Mouse (Mus musculus): ENCODE measurements around the gene Fam149b. TPM values are rescaled to one million over a fixed set of nuclear protein-coding genes. Genes with fewer than 3 reads are reported as not detected.

Fam149b gene
- polyA plus RNA-seq, 1 experiment from 2014 or later = 26.3 TPM

DNA sequence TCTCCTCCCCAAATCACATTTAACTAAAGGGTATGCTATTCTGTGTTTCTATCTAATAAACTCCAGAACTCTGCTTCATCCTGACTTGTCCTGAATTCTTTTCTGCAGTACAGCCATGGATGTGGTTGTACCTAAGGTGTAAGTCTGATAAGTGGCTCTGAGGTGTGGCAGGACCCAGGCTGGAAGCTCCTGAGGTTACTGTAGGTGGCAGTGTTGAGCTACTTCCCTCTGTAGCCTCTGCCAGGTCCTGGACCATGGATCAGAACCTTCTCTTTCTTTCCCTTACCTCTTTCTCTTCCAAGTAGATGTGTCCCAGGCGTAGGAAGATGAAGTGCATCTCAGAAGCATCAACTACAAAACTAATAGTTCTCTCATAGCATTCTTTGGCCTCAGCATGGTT, 52.1 kb downstream of the Fam149b start:
- 64% methylated on average over 1 of the region's 1 CpGs for WGBS
- no peak overlapping the region for H3K4me3 ChIP-seq (ENCODE audit: low read length)
- no peak overlapping the region for H3K27ac ChIP-seq (ENCODE audit: low read length)
- H3K4me1 ChIP-seq (ENCODE audit: control insufficient read depth, insufficient read depth, low read length) = no peaks in the 10 kb centered on the region
- no peak overlapping the region for H3K9ac ChIP-seq (ENCODE audit: low read length)
- H3K9me3 ChIP-seq (replicated peaks; ENCODE audit: control insufficient read depth, low read length) = no peaks in the 10 kb centered on the region
- no peak overlapping the region for H3K4me2 ChIP-seq (ENCODE audit: low read depth, low read length)
- no peaks in the 10 kb centered on the region for H3K36me3 ChIP-seq (ENCODE audit: control insufficient read depth, insufficient read depth)
- no peak for ATAC-seq (replicated peaks; ENCODE audit: extremely low read depth, insufficient read depth, low FRiP score)
- H3K27me3 ChIP-seq (ENCODE audit: control insufficient read depth, insufficient read depth, low read length) = no peaks in the 10 kb centered on the region

DNA sequence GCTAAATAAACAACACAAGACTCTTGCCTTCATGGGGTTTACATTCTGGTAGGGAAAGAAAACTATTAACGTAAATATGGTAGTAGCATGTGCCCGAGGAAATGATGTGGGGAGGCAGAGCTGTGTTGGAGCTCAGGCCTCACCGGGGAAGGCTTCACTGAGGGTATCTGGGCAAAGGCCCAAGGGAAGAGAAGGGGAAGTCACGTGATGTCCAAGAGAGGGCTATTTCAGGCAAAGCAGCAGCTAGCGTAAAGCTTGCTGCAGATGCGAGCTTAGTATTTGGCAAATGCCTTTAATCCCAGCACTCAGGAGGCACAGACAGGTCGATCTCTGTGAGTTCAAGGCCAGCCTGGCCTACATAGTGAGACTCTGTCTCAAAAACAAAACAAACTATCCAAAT, 74.3 kb downstream of the Fam149b start:
- no peak overlapping the region for H3K4me3 ChIP-seq (ENCODE audit: low read length)
- no peaks in the 10 kb centered on the region for H3K27me3 ChIP-seq (ENCODE audit: control insufficient read depth, insufficient read depth, low read length)
- no peak overlapping the region for H3K4me2 ChIP-seq (ENCODE audit: low read depth, low read length)
- no peaks in the 10 kb centered on the region for H3K36me3 ChIP-seq (ENCODE audit: control insufficient read depth, insufficient read depth)
- no peaks in the 10 kb centered on the region for H3K9me3 ChIP-seq (replicated peaks; ENCODE audit: control insufficient read depth, low read length)
- H3K9ac ChIP-seq (ENCODE audit: low read length) = no peak overlapping the region
- no peak overlapping the region for H3K27ac ChIP-seq (ENCODE audit: low read length)
- WGBS = 35% methylated on average over 7 of the region's 7 CpGs
- no peaks in the 10 kb centered on the region for H3K4me1 ChIP-seq (ENCODE audit: control insufficient read depth, insufficient read depth, low read length)
- ATAC-seq (replicated peaks; ENCODE audit: extremely low read depth, insufficient read depth, low FRiP score) = 0 out of 2 replicates have a peak, but pooled peaks have one; percentile 28

DNA sequence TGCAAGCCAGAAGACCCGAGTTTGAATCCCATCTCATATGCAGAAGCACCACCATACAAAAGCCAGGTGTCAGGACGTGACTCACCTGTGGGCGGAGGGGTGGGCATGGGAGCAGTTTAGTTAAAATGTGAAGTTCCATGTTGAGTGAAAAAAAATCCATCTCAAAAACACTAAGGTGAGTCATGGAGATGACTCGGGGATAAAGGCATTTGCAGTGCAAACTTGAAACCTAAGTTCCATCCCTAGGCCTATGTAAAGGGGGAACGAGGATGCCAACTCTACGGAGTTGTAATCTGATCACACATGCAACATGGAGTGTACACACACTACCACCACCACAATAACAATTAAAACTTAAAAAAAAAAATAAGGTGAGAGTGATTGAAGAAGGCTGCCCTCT, 75.1 kb downstream of the Fam149b start:
- no peaks in the 10 kb centered on the region for H3K36me3 ChIP-seq (ENCODE audit: control insufficient read depth, insufficient read depth)
- no peaks in the 10 kb centered on the region for H3K4me1 ChIP-seq (ENCODE audit: control insufficient read depth, insufficient read depth, low read length)
- no peaks in the 10 kb centered on the region for H3K27me3 ChIP-seq (ENCODE audit: control insufficient read depth, insufficient read depth, low read length)
- 82% methylated on average over 6 of the region's 6 CpGs for WGBS
- H3K9ac ChIP-seq (ENCODE audit: low read length) = no peak overlapping the region
- no peak overlapping the region for H3K4me2 ChIP-seq (ENCODE audit: low read depth, low read length)
- ATAC-seq (replicated peaks; ENCODE audit: extremely low read depth, insufficient read depth, low FRiP score) = no peak
- no peak overlapping the region for H3K27ac ChIP-seq (ENCODE audit: low read length)
- no peak overlapping the region for H3K4me3 ChIP-seq (ENCODE audit: low read length)
- no peaks in the 10 kb centered on the region for H3K9me3 ChIP-seq (replicated peaks; ENCODE audit: control insufficient read depth, low read length)

DNA sequence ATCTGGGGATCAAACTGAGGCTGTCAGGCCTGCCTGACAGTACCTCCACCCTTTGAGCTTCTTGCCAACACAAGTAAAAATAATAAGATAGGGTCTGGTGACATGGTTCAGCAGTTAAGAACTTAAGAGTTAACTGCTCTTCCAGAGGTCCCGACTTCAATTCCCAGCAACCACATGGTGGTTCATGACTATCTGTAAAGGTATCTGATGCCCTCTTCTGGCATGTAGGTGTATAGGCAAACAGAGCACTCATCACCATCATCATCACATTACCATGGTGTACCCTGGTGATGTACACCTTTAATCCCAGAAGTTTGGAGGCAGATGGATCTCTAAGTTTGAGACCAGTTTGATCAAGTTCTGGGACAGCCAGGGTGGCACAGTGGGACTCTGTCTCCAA, 80.6 kb downstream of the Fam149b start:
- Histone ChIP-seq H3K36me3 (ENCODE audit: control insufficient read depth, insufficient read depth) (no peaks in the 10 kb centered on the region), H3K27ac (ENCODE audit: low read length) (no peak overlapping the region), H3K4me3 (ENCODE audit: low read length) (no peak overlapping the region), H3K27me3 (ENCODE audit: control insufficient read depth, insufficient read depth, low read length) (no peaks in the 10 kb centered on the region), H3K4me2 (ENCODE audit: low read depth, low read length) (no peak overlapping the region), H3K9ac (ENCODE audit: low read length) (no peak overlapping the region), H3K4me1 (ENCODE audit: control insufficient read depth, insufficient read depth, low read length) (no peaks in the 10 kb centered on the region), H3K9me3 (replicated peaks; ENCODE audit: control insufficient read depth, low read length) (no peaks in the 10 kb centered on the region)
- ATAC-seq (replicated peaks; ENCODE audit: extremely low read depth, insufficient read depth, low FRiP score) = no peak
- WGBS = 44% methylated on average over 1 of the region's 1 CpGs

DNA sequence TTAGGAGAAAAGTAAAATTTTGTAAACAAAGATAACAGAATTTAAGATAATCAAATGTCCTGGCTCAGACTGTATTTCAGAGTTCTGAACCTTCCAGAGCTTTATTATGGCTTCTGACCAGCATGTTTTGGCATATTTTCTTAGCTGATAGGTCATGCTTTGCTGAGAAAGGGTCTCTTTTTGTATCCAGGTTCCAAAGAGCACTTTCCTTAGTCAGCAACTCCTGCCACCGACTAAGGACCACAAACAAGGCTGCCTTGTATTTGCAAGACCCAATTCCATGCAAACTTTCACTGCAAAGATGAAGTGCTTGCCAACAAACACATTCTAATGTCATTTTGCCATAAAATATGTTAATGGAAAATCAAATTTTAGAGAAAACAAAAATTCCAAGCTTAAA, 81.9 kb downstream of the Fam149b start:
- WGBS = 46% methylated on average over 1 of the region's 1 CpGs

DNA sequence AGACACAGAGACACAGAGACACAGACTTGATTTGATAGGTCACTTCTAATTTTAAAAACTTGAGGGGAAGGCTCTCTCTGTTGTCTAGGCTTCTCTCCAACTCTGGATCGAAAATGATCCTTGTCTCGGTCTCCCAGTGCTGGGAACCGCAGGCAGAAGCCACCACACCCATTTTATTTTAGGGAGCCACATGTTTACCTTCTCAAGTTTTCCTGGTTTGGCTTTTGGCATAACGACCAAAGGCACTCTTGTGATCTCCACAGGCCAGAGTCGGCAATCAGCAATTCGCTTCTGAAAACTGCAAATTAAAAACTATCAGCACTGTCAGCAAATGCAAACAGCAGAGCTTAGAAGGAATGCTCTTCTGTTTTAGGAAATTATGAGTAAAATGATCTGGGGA, 83.8 kb downstream of the Fam149b start:
- Histone ChIP-seq H3K4me3 (ENCODE audit: low read length) (no peak overlapping the region), H3K4me1 (ENCODE audit: control insufficient read depth, insufficient read depth, low read length) (no peaks in the 10 kb centered on the region), H3K27me3 (ENCODE audit: control insufficient read depth, insufficient read depth, low read length) (no peaks in the 10 kb centered on the region), H3K27ac (ENCODE audit: low read length) (no peak overlapping the region), H3K9me3 (replicated peaks; ENCODE audit: control insufficient read depth, low read length) (no peaks in the 10 kb centered on the region), H3K36me3 (ENCODE audit: control insufficient read depth, insufficient read depth) (no peaks in the 10 kb centered on the region), H3K4me2 (ENCODE audit: low read depth, low read length) (no peak overlapping the region), H3K9ac (ENCODE audit: low read length) (no peak overlapping the region)
- 60% methylated on average over 6 of the region's 6 CpGs for WGBS
- no peak for ATAC-seq (replicated peaks; ENCODE audit: extremely low read depth, insufficient read depth, low FRiP score)

More for the DNA sequence above, 81.9 kb downstream of the Fam149b start:
- no peak overlapping the region for H3K4me3 ChIP-seq (ENCODE audit: low read length)
- no peaks in the 10 kb centered on the region for H3K36me3 ChIP-seq (ENCODE audit: control insufficient read depth, insufficient read depth)
- ATAC-seq (replicated peaks; ENCODE audit: extremely low read depth, insufficient read depth, low FRiP score) = no peak
- H3K9me3 ChIP-seq (replicated peaks; ENCODE audit: control insufficient read depth, low read length) = no peaks in the 10 kb centered on the region
- H3K9ac ChIP-seq (ENCODE audit: low read length) = no peak overlapping the region
- no peaks in the 10 kb centered on the region for H3K27me3 ChIP-seq (ENCODE audit: control insufficient read depth, insufficient read depth, low read length)
- H3K4me2 ChIP-seq (ENCODE audit: low read depth, low read length) = no peak overlapping the region
- H3K27ac ChIP-seq (ENCODE audit: low read length) = no peak overlapping the region
- H3K4me1 ChIP-seq (ENCODE audit: control insufficient read depth, insufficient read depth, low read length) = no peaks in the 10 kb centered on the region

DNA sequence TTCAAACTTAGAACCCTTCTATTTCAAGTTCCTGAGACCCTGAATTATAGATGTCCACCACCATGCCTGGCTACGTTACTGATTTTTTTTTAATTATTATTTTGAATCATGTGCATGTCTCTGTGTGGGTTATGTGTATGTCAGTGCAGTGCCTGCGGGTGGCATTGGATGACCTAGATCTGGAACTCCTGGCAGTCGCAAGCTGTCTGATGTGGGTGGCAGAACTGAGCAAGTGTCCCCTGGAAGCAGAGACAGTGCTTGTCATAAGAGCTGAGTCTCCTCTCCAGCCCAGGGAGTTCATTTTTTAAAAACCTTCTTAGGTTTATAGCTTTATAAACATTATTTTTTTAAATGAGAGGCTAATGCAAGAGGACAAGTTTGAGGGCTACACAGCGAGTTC, 84.5 kb downstream of the Fam149b start:
- Histone ChIP-seq H3K27ac (ENCODE audit: low read length) (no peak overlapping the region), H3K4me1 (ENCODE audit: control insufficient read depth, insufficient read depth, low read length) (no peaks in the 10 kb centered on the region), H3K9me3 (replicated peaks; ENCODE audit: control insufficient read depth, low read length) (no peaks in the 10 kb centered on the region), H3K9ac (ENCODE audit: low read length) (no peak overlapping the region), H3K4me2 (ENCODE audit: low read depth, low read length) (no peak overlapping the region), H3K36me3 (ENCODE audit: control insufficient read depth, insufficient read depth) (no peaks in the 10 kb centered on the region), H3K4me3 (ENCODE audit: low read length) (no peak overlapping the region), H3K27me3 (ENCODE audit: control insufficient read depth, insufficient read depth, low read length) (no peaks in the 10 kb centered on the region)
- ATAC-seq (replicated peaks; ENCODE audit: extremely low read depth, insufficient read depth, low FRiP score) = no peak
- 83% methylated on average over 4 of the region's 4 CpGs for WGBS

Other genes with a start within 250 kb of the Fam149b start
- 9.1 and 9.3 TPM in 2 replicates for gene Saysd1, start 209.6 kb upstream of the Fam149b start, polyA plus RNA-seq (2015; fragmentation: Nextera tagmentation; extraction: Ambion mirVana)
- gene Kcnk5, start 166.4 kb upstream of the Fam149b start, polyA plus RNA-seq (2015; fragmentation: Nextera tagmentation; extraction: Ambion mirVana) = 3.9 and 4.1 TPM in 2 replicates
- not detected in 2 replicates for gene Kcnk16, start 79.0 kb upstream of the Fam149b start, polyA plus RNA-seq (2015; fragmentation: Nextera tagmentation; extraction: Ambion mirVana)
- gene Nudt13, start 53.5 kb upstream of the Fam149b start, polyA plus RNA-seq (2015; fragmentation: Nextera tagmentation; extraction: Ambion mirVana) = 15.4 and 15.6 TPM in 2 replicates
- gene Ecd, start within 50 bp of the Fam149b start, polyA plus RNA-seq (2015; fragmentation: Nextera tagmentation; extraction: Ambion mirVana) = 34.9 and 35.8 TPM in 2 replicates
- 101 and 126 TPM in 2 replicates for gene Dnajc9, start 40.7 kb downstream of the Fam149b start, polyA plus RNA-seq (2015; fragmentation: Nextera tagmentation; extraction: Ambion mirVana)
- 93.5 and 93.8 TPM in 2 replicates for gene Mrps16, start 45.5 kb downstream of the Fam149b start, polyA plus RNA-seq (2015; fragmentation: Nextera tagmentation; extraction: Ambion mirVana)
- 0.45 and 0.61 TPM in 2 replicates for gene Cfap70, start 104.1 kb downstream of the Fam149b start, polyA plus RNA-seq (2015; fragmentation: Nextera tagmentation; extraction: Ambion mirVana)
- gene Anxa7, start 132.0 kb downstream of the Fam149b start, polyA plus RNA-seq (2015; fragmentation: Nextera tagmentation; extraction: Ambion mirVana) = 45.8 and 51.5 TPM in 2 replicates
- 0.25 and 0.60 TPM in 2 replicates for gene Mss51, start 148.7 kb downstream of the Fam149b start, polyA plus RNA-seq (2015; fragmentation: Nextera tagmentation; extraction: Ambion mirVana)
- 28.4 and 32.0 TPM in 2 replicates for gene Ppp3cb, start 198.4 kb downstream of the Fam149b start, polyA plus RNA-seq (2015; fragmentation: Nextera tagmentation; extraction: Ambion mirVana)

Measured in heart, embryonic 16.5 days (tissue).